Mouse (Mus musculus): ENCODE measurements around the gene Zdhhc14. TPM values are rescaled to one million over a fixed set of nuclear protein-coding genes. Genes with fewer than 3 reads are reported as not detected.

Zdhhc14 gene
- polyA plus RNA-seq, 1 experiment from 2014 or later, result 0.60 TPM

GRCm38 (mm10) chr17:5698447-5699096 lies 206.2 kb downstream of the Zdhhc14 start:
- Histone ChIP-seq H3K36me3 (ENCODE audit: control insufficient read depth, insufficient read depth, low read length) (no peaks in the 10 kb centered on the region), H3K9me3 (ENCODE audit: control insufficient read depth, low read length) (no peaks in the 10 kb centered on the region), H3K4me2 (ENCODE audit: low read depth, low read length) (no peak overlapping the region), H3K9ac (ENCODE audit: low read length) (no peak overlapping the region), H3K27me3 (ENCODE audit: control insufficient read depth, insufficient read depth, low read depth, low read length) (no peaks in the 10 kb centered on the region; the same call in 1 of the 2 replicates), H3K4me1 (replicated peaks; ENCODE audit: control insufficient read depth, insufficient read depth, low read length) (peaks cover 4% of the 10 kb centered on the region; the same call in 1 of the 2 replicates), H3K27ac (ENCODE audit: low read length) (no peak overlapping the region), H3K4me3 (ENCODE audit: low read length) (no peak overlapping the region)
- 34% methylated on average over 6 of the region's 7 CpGs for WGBS
- ATAC-seq (ENCODE audit: low read depth), result peak; percentile 89

- WGBS, result 44% methylated on average over 7 of the region's 7 CpGs
- H3K27me3 ChIP-seq (ENCODE audit: control insufficient read depth, insufficient read depth, low read depth, low read length), result no peaks in the 10 kb centered on the region
- no peak for ATAC-seq (ENCODE audit: low read depth)
- peaks cover 5% of the 10 kb centered on the region for H3K4me1 ChIP-seq (replicated peaks; ENCODE audit: control insufficient read depth, insufficient read depth, low read length)
- no peak overlapping the region for H3K4me2 ChIP-seq (ENCODE audit: low read depth, low read length)
- H3K27ac ChIP-seq (ENCODE audit: low read length), result no peak overlapping the region
- no peak overlapping the region for H3K9ac ChIP-seq (ENCODE audit: low read length)
- no peaks in the 10 kb centered on the region for H3K9me3 ChIP-seq (ENCODE audit: control insufficient read depth, low read length)
- no peak overlapping the region for H3K4me3 ChIP-seq (ENCODE audit: low read length)
- H3K36me3 ChIP-seq (ENCODE audit: control insufficient read depth, insufficient read depth, low read length), result no peaks in the 10 kb centered on the region
These were observed 218.2 kb downstream of the Zdhhc14 start for GRCm38 (mm10) chr17:5710320-5711104.

GRCm38 (mm10) chr17:5711861-5712260 lies 219.5 kb downstream of the Zdhhc14 start:
- Histone ChIP-seq H3K9ac (ENCODE audit: low read length) (no peak overlapping the region), H3K36me3 (ENCODE audit: control insufficient read depth, insufficient read depth, low read length) (no peaks in the 10 kb centered on the region), H3K27me3 (ENCODE audit: control insufficient read depth, insufficient read depth, low read depth, low read length) (no peaks in the 10 kb centered on the region), H3K4me3 (ENCODE audit: low read length) (no peak overlapping the region), H3K4me1 (replicated peaks; ENCODE audit: control insufficient read depth, insufficient read depth, low read length) (peaks cover 5% of the 10 kb centered on the region), H3K27ac (ENCODE audit: low read length) (no peak overlapping the region), H3K4me2 (ENCODE audit: low read depth, low read length) (no peak overlapping the region), H3K9me3 (ENCODE audit: control insufficient read depth, low read length) (no peaks in the 10 kb centered on the region)
- ATAC-seq (ENCODE audit: low read depth), result no peak
- WGBS, result 44% methylated on average over 5 of the region's 5 CpGs

GRCm38 (mm10) chr17:5713141-5713540 lies 220.8 kb downstream of the Zdhhc14 start:
- Histone ChIP-seq H3K36me3 (ENCODE audit: control insufficient read depth, insufficient read depth, low read length) (no peaks in the 10 kb centered on the region), H3K4me2 (ENCODE audit: low read depth, low read length) (no peak overlapping the region), H3K4me1 (replicated peaks; ENCODE audit: control insufficient read depth, insufficient read depth, low read length) (peaks cover 5% of the 10 kb centered on the region), H3K9ac (ENCODE audit: low read length) (no peak overlapping the region), H3K9me3 (ENCODE audit: control insufficient read depth, low read length) (no peaks in the 10 kb centered on the region), H3K27me3 (ENCODE audit: control insufficient read depth, insufficient read depth, low read depth, low read length) (no peaks in the 10 kb centered on the region), H3K4me3 (ENCODE audit: low read length) (no peak overlapping the region), H3K27ac (ENCODE audit: low read length) (no peak overlapping the region)
- ATAC-seq (ENCODE audit: low read depth), result no peak
- WGBS, result 58% methylated on average over 3 of the region's 3 CpGs

GRCm38 (mm10) chr17:5716912-5717311 lies 224.6 kb downstream of the Zdhhc14 start:
- Histone ChIP-seq H3K9me3 (ENCODE audit: control insufficient read depth, low read length) (no peaks in the 10 kb centered on the region), H3K4me2 (ENCODE audit: low read depth, low read length) (no peak overlapping the region), H3K27me3 (ENCODE audit: control insufficient read depth, insufficient read depth, low read depth, low read length) (no peaks in the 10 kb centered on the region), H3K4me3 (ENCODE audit: low read length) (no peak overlapping the region), H3K27ac (ENCODE audit: low read length) (no peak overlapping the region), H3K36me3 (ENCODE audit: control insufficient read depth, insufficient read depth, low read length) (no peaks in the 10 kb centered on the region), H3K9ac (ENCODE audit: low read length) (no peak overlapping the region), H3K4me1 (replicated peaks; ENCODE audit: control insufficient read depth, insufficient read depth, low read length) (peaks cover 5% of the 10 kb centered on the region)
- WGBS, result 76% methylated on average over 4 of the region's 4 CpGs
- no peak for ATAC-seq (ENCODE audit: low read depth)

GRCm38 (mm10) chr17:5718768-5719387 lies 226.5 kb downstream of the Zdhhc14 start:
- ATAC-seq (ENCODE audit: low read depth), result no peak
- Histone ChIP-seq H3K27me3 (ENCODE audit: control insufficient read depth, insufficient read depth, low read depth, low read length) (no peaks in the 10 kb centered on the region), H3K27ac (ENCODE audit: low read length) (no peak overlapping the region), H3K9ac (ENCODE audit: low read length) (no peak overlapping the region), H3K36me3 (ENCODE audit: control insufficient read depth, insufficient read depth, low read length) (no peaks in the 10 kb centered on the region), H3K4me2 (ENCODE audit: low read depth, low read length) (no peak overlapping the region), H3K4me3 (ENCODE audit: low read length) (no peak overlapping the region), H3K9me3 (ENCODE audit: control insufficient read depth, low read length) (no peaks in the 10 kb centered on the region), H3K4me1 (replicated peaks; ENCODE audit: control insufficient read depth, insufficient read depth, low read length) (no peaks in the 10 kb centered on the region)
- WGBS, result 70% methylated on average over 7 of the region's 7 CpGs

GRCm38 (mm10) chr17:5722802-5723201 lies 230.4 kb downstream of the Zdhhc14 start:
- no peak overlapping the region for H3K4me2 ChIP-seq (ENCODE audit: low read depth, low read length)
- no peaks in the 10 kb centered on the region for H3K36me3 ChIP-seq (ENCODE audit: control insufficient read depth, insufficient read depth, low read length)
- H3K4me3 ChIP-seq (ENCODE audit: low read length), result no peak overlapping the region
- no peaks in the 10 kb centered on the region for H3K27me3 ChIP-seq (ENCODE audit: control insufficient read depth, insufficient read depth, low read depth, low read length)
- H3K4me1 ChIP-seq (replicated peaks; ENCODE audit: control insufficient read depth, insufficient read depth, low read length), result no peaks in the 10 kb centered on the region
- ATAC-seq (ENCODE audit: low read depth), result no peak
- WGBS, result 88% methylated on average over 2 of the region's 2 CpGs
- H3K9me3 ChIP-seq (ENCODE audit: control insufficient read depth, low read length), result no peaks in the 10 kb centered on the region
- no peak overlapping the region for H3K27ac ChIP-seq (ENCODE audit: low read length)
- H3K9ac ChIP-seq (ENCODE audit: low read length), result no peak overlapping the region

- no peak overlapping the region for H3K9ac ChIP-seq (ENCODE audit: low read length)
- H3K27me3 ChIP-seq (ENCODE audit: control insufficient read depth, insufficient read depth, low read depth, low read length), result no peaks in the 10 kb centered on the region
- no peaks in the 10 kb centered on the region for H3K4me1 ChIP-seq (replicated peaks; ENCODE audit: control insufficient read depth, insufficient read depth, low read length)
- H3K27ac ChIP-seq (ENCODE audit: low read length), result 0 out of 2 replicates have a peak overlapping the region, but pooled peaks have one; percentile 30
- 37% methylated on average over 10 of the region's 10 CpGs for WGBS
- no peak overlapping the region for H3K4me3 ChIP-seq (ENCODE audit: low read length)
- H3K9me3 ChIP-seq (ENCODE audit: control insufficient read depth, low read length), result no peaks in the 10 kb centered on the region
- no peak overlapping the region for H3K4me2 ChIP-seq (ENCODE audit: low read depth, low read length)
- no peaks in the 10 kb centered on the region for H3K36me3 ChIP-seq (ENCODE audit: control insufficient read depth, insufficient read depth, low read length)
- peak; percentile 78 for ATAC-seq (ENCODE audit: low read depth)
These were observed 231.3 kb downstream of the Zdhhc14 start for GRCm38 (mm10) chr17:5723601-5724189.

GRCm38 (mm10) chr17:5729587-5730125 lies 237.3 kb downstream of the Zdhhc14 start:
- Histone ChIP-seq H3K4me1 (replicated peaks; ENCODE audit: control insufficient read depth, insufficient read depth, low read length) (no peaks in the 10 kb centered on the region), H3K36me3 (ENCODE audit: control insufficient read depth, insufficient read depth, low read length) (no peaks in the 10 kb centered on the region), H3K27me3 (ENCODE audit: control insufficient read depth, insufficient read depth, low read depth, low read length) (no peaks in the 10 kb centered on the region), H3K9ac (ENCODE audit: low read length) (no peak overlapping the region), H3K4me3 (ENCODE audit: low read length) (no peak overlapping the region), H3K27ac (ENCODE audit: low read length) (no peak overlapping the region), H3K9me3 (ENCODE audit: control insufficient read depth, low read length) (no peaks in the 10 kb centered on the region), H3K4me2 (ENCODE audit: low read depth, low read length) (no peak overlapping the region)
- 47% methylated on average over 4 of the region's 4 CpGs for WGBS
- no peak for ATAC-seq (ENCODE audit: low read depth)

Data from lung, embryonic 16.5 days (tissue).